Mouse (Mus musculus) ovary, adult 18-20 months (tissue): ENCODE results near the gene Cd79b.
A peak's percentile ranks its signal among the peaks of the same experiment; 100 is the strongest.
"Not testable (repeated sequence)": the region's sequence is repeated elsewhere in the genome, so short reads cannot be mapped to it uniquely, and the experiment has no call there.

Experiments
- DNase-seq: peaks from one replicate; pipeline ENCODE4 v3.0.0; 2022; ENCODE audit warnings: low spot score, mixed read lengths

Cd79b gene

DNA sequence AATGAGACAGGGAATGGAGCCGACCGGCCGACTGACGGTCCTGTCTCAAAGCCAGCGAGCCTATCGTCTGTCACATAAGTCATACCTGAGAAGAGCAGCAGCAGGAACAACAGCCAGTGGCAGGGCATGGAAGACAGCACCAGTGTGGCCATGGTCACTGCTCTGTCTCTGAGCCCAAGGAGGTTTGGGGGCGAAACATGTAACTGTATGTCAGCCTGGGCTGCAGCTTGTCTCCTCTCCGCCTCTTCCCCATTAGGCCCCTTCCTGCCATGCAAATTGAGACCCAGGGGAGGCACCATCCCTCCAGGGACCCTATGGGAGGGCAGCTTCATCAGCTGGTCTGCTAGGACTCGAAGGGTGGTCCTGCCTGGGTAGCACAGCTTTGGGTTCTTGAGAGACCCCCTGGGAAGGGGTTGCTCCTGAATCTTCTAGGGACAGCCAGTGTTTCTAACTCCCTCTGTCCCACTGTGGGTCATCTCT, at the start of gene Cd79b:
TSS of gene Cd79b (minus strand) at position 430 of the 480 bp plus-strand sequence.
- DNase-seq = no peak

- no peak for DNase-seq
These were observed 44.8 kb upstream of the Cd79b start for GRCm38 (mm10) chr11:106359350-106359749.

- DNase-seq = peak; percentile 28
These were observed 41.0 kb upstream of the Cd79b start for GRCm38 (mm10) chr11:106355382-106356128.

DNA sequence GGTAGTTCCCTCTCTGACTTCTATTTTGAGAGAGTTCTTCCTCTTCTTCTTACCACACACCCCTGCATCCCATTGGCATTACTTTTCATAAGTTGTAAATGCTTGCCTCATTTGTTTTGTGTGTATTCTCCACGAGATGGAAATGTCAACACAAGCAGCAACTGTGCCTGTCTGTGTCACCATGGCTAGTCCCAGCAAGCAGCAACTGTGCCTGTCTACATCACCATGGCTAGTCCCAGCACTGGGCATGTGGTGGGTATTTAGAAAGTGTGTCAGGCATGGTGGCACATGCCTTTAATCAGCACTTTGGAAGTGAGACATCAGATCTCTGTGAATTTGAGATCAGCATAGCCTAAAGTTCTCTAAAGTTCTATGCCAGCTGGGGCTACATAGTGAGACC, 39.6 kb upstream of the Cd79b start:
- no peak for DNase-seq

GRCm38 (mm10) chr11:106353188-106353587, 38.6 kb upstream of the Cd79b start, which contains the start of gene Scn4a:
Gene Scn4a (minus strand): TSS chr11:106353288.
- no peak for DNase-seq

- DNase-seq = no peak
These were observed 37.4 kb upstream of the Cd79b start for GRCm38 (mm10) chr11:106351941-106352340.

DNA sequence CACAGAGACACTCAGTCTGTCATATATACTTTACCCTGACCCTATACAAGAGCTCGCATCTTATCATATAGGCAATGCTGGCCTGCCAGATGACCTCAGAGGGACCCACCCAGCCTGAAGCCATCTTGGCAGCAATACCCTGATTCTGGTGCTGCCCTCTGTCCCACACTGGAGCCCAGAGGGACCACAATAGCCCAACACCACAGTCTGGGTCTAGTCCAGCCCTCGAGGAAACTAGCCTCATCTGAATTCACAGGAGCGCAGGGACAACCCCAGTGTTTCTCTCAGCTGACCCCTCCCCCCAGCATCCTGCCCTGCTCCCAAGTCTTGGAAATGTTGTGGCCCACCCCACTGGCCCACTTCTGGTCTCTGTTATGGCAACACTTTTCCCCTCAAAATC, 36.7 kb upstream of the Cd79b start:
- DNase-seq = no peak

DNA sequence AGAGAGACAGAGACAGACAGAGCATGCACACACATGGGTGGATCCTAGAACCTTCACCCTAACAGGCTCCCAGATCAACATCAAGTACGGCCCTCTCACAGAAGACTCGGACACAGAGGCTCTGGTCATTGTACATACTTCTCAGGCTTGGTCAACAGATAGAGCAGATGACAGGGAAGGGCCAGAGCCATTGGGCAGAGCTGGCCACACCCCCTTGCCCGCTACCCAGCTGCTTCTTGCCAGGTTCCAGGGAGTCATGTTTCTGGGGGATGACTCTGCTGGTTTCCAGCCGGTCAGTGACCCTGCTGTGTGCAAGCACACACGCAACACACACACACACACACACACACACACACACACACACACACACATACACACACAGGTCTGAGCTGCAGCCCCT, 36.3 kb upstream of the Cd79b start:
- no peak for DNase-seq

- DNase-seq = no peak
These were observed 35.2 kb upstream of the Cd79b start for GRCm38 (mm10) chr11:106349772-106350171.

- DNase-seq = no peak
These were observed 30.3 kb upstream of the Cd79b start for GRCm38 (mm10) chr11:106344910-106345309.

DNA sequence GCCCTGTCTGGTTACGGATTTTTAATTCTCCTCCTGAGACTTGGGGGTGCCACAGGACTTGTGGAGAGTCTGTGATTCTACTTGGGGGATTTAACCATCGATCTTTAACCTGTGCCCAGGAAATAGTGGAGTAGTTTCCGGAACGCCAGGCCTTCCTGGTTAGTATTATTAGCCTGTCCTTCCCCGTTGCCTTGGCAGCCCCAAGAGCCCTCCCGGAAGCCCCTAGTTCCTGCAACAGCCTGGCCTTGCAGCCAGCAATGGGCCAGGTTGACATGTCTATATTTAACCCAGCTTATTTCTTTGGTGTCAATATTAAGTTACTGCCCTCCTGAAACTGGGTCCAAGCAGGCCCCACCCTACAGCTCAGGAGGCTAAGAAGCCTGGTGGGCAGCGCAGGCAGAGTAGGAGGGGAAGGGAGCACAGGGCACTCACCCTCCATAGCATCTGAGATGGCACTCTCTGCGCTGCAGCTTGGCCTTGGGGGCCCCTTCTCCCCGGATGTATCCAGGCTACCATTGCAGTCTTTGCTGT, 26.5 kb upstream of the Cd79b start:
- no peak for DNase-seq

GRCm38 (mm10) chr11:106339323-106339722, 24.8 kb upstream of the Cd79b start:
- not testable (repeated sequence) for DNase-seq

- DNase-seq = no peak
These were observed 24.3 kb upstream of the Cd79b start for GRCm38 (mm10) chr11:106338870-106339269.

DNA sequence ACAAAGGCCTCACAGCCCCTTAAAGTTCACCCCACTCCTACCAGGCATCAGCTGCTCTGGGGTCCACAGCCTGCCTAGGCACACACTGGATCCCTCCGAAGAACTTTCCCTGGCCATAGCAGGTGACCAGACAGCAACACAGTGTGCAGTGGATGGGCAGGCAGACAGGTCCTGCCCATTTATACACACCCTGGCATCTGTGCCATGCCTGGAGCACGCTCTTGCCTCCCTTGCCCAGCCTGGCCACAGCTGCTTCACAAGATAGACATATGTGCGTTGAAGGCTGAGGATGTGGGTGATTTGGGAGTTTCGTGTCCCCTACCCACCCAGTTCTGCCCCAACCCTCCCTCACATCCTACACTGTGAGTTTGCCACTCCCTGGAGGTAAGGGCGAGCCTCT, 23.5 kb upstream of the Cd79b start:
- no peak for DNase-seq

DNA sequence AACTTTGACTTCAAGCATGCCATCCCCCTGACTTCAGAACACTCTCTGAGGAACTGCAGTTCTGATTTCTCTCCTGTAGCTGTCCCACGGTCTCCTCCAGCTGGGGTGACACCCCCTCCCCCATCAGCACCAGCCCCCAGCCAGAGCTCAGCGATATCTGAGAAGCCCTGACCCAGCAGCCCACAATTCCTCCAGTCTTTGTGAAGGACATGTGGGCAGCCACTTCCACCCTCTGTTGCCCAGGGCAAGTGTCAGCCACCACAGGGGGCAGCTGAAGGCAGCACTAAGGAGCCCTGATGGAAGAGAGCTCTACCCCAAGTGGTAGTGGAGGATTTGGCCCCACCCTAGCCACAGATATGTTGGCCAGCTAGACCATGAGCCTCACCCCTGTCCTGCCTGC, 19.5 kb upstream of the Cd79b start:
- no peak for DNase-seq

DNA sequence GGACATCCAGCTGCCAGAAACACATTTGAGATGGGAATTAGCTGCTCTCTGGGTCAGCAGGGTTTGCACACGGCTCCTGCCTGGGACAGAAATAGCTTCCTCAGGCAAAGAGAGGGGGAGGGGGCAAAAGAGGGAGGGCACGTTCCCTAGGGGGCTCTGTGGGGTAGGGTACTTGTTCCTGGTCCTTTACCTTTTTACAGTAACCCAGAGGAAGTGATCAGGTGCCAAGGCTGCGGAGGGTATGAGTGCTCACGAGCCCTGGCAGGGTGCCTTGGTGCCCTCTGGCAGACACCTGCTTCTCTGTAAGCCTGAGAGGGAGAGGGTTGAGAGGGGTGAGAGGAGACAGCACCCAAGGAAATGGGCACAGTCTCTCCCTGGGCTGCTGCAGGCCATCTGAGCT, 17.9 kb upstream of the Cd79b start:
- no peak for DNase-seq

DNA sequence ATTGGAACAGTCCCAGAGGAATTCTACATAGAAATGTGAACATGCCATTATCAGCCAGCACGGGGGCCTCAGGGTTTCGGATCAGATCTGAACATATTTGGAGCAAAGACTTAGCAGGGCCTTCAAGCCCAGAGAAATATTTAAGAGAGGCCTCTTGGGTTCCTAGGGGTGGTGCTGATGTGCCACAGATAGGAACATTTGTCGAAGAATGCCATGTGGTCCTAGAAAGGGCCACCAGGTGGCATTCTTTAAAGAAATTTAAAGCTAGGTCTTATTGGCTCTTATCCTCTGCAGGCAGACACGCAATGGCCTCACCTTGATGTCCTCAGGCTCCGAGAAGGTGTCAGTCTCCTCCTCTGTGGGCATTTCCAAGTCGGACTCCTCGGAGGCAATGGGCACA, 15.1 kb upstream of the Cd79b start:
- no peak for DNase-seq

- no peak for DNase-seq
These were observed 14.6 kb upstream of the Cd79b start for GRCm38 (mm10) chr11:106329128-106329527.

DNA sequence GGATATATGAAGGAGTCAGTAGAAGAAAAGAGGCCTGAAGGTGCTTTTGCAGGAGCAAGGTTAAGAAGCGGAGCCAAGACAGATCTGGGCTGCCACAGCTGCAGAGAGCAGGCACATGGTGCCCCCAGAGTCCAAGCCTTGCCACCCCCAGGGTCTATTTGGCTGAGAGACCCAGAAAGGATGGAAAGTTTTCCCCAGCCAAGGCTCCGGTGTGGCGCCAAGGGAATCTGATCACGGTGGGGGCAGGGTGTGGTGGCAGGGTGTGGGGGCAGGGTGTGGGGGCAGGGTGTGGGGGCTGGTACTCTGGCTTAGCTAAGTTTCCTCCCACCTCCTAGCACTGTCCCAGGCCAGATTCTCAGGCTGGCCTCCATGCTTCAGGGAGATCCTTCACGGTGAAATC, 14.0 kb upstream of the Cd79b start:
- DNase-seq = no peak

DNA sequence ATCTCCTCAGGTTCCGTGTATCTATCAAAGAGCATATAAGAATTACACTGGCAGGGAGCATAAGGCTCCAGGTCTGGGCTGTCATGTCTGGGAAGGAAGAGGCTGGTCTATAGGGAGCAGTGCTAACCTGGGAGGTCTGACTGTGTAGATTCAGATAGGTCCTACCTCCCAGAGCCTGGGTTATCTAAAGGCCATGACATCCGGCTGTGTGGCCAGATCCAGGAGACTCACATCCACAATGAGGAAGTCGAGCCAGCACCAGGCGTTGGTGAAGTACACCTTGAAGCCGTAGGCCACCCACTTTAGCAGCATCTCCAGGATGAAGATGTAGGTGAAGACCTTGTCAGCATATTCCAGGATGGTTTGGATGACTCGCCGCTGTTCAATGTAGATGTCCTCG, 11.9 kb upstream of the Cd79b start:
- DNase-seq = no peak

- DNase-seq = no peak
These were observed 11.1 kb upstream of the Cd79b start for GRCm38 (mm10) chr11:106325566-106326206.

DNA sequence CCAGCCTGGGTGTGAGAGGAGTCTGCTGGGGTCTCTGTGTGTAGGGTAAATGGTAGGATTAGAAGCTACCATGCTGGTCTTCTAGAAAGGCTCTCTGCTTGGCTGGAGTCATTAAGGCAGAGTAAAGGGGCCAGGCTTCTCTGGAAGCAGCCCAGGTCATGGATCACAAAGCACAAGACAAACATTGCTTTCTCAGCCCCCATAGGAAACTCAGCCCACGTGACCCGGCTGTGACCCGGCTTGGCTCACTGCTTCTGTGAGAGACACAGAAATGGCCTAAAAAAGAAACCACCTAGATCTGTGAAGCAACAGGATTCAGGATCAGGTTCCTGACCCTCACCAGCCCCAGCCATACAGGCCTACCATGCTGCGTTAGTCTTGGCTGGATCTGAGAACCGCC, 10.3 kb upstream of the Cd79b start:
- DNase-seq = no peak
